Mouse (Mus musculus) bone marrow macrophage, adult 2 months (primary cell): ENCODE measurements around the gene Mxra8.

Source experiments
- CTCF ChIP-seq: IDR thresholded peaks from 2 replicates; pipeline ENCODE4 v1.5.1; 2012; ENCODE audit warnings: low read depth, mild to moderate bottlenecking, low read length, moderate library complexity
- POLR2A ChIP-seq: IDR thresholded peaks from 2 replicates; pipeline ENCODE4 v1.6.1; 2012; ENCODE audit warnings: mild to moderate bottlenecking, low read depth, low read length, borderline replicate concordance

DNA sequence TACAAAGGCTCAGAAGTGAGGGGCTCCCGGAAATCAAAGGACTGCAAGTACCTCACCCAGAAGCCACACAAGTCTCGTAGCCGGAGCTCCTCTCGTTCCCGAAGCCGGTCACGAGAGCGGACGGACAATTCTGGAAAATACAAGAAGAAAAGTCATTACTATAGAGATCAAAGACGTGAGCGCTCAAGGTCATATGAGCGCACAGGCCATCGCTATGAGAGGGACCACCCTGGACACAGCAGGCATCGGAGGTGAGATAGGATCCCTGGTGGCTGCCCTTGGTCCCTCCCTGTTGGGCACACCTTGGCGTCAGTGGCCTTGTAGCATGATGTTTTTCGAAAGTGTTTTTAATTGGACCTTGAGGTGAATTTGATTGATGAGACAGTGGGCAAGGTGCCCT, 16.0 kb upstream of the Mxra8 start:
- TF ChIP-seq POLR2A: no peak
- TF ChIP-seq CTCF: no peak
